Mouse (Mus musculus) adrenal gland, postnatal 4 days (tissue): ENCODE data around the gene H2-Q6. TPM values are rescaled to one million over a fixed set of nuclear protein-coding genes. Genes with fewer than 3 reads are reported as not detected.
"Not testable (repeated sequence)": the region's sequence is repeated elsewhere in the genome, so short reads cannot be mapped to it uniquely, and the experiment has no call there.

Experiments
- DNase-seq, 2 experiments: peaks; one replicate each; pipeline ENCODE4 v3.0.0; 2021 to 2022; ENCODE audit warnings: low spot score in 2 of 2, mixed read lengths in 2 of 2
- total RNA-seq, 2 experiments: library from RNA; stranded (reverse); gene quantifications; 2 replicates each; pipeline ENCODE4 v1.2.3; 2021

H2-Q6 gene
- total RNA-seq, 2 experiments from 2014 or later, result 1.9 to 2.3 TPM

DNA sequence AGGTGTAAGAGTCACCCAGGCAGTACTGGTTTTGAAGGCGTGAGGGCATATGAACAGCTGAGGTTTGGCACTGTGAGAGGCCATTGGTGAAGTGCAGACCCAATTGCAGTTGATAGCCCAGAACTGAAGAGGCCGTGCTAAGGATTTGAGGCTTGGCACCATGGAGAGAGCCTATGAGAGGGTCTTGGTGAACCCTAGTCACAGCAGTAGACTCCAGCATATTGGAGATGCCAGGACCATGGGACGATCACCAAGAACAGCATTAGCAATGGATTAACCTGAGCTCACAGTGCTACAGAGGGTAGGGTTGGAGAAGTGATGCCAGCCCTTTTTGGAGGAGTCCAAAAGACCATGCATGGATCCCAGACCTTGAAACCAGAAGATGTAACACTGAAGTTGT, 7.5 kb downstream of the H2-Q6 start:
- not testable (repeated sequence) for DNase-seq

DNA sequence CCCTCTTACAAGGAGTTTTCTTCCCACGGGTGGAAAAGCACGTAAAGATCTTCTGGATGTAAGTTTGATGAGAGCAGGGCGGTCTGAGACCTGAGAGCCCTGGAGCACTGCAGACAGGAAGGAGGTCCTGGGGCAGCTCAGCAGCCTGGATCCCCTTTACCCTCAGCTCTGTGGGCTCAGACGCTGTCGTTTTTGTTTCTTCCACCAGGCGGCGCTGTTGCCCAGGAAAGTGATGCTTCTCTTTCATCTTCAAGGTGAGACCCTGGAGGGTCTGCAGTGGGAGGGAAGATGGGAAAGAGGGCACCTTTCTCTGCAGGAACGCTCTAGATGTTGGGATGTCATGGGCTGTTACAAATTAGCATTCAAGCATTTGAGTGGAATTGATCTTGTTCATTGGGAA, 10.2 kb downstream of the H2-Q6 start:
- DNase-seq, result not testable (repeated sequence)

DNA sequence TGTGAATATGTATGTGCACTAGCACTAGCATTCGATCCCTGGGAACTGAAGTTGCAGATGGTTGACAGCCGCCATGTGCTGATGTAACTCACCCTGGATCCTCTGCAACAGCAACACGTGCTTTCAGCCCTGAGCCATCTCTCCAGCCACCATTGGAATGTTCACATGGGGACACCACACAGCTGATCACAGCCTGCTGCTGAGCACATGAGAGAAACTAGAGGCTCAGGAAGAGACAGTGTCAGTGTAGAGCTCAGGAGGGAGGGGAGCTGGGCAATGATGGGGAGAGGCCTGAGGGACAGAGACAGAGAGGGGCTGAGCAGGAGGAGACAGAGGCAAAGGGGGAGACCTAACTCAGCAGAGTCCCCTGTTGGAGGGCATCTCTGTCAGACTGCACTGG, 10.9 kb downstream of the H2-Q6 start:
- DNase-seq, result not testable (repeated sequence)

DNA sequence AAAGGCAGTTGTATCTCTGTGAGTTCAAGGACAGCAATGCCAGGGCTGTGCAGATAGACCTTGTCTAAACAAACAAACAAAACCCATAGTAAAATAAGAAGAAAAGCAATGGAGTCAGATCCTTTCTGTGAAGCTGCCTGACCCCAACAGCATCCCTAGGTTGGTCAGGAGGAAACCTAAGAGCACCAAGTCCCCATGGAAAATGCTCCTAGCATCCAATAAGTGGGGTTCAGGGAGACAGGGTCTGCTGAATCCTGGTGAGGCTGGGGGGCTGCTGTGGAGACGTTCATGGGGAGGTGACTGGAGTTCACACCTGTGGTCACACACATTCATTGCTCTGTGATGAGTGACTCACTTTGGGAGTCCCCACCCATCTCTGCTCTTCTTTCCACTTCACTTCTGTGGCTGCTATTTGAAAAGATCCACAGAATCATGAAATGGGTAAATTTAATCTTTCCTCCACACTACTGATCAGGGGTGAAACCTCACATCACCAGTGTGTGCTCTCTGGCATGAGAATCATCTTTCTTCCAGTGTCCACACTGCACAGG, 12.8 kb downstream of the H2-Q6 start:
- not testable (repeated sequence) for DNase-seq

DNA sequence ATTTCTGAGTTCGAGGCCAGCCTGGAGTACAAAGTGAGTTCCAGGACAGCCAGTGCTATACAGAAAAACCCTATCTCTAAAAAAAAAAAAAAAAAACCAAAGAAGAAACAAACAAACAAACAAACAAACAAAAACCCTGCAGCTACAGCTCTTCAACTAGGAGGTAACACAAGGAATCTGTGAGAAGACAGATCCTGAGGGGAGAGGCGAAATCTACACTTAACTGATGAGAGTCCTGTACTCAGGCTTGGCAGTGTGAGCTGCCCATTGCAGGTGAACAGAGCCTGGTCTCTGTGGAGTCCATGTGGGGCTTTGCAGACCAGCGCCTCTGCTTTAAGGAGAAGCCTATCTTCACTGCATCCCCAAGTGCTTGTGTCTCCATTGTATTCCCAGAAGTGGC, 13.7 kb downstream of the H2-Q6 start:
- DNase-seq, result not testable (repeated sequence)

DNA sequence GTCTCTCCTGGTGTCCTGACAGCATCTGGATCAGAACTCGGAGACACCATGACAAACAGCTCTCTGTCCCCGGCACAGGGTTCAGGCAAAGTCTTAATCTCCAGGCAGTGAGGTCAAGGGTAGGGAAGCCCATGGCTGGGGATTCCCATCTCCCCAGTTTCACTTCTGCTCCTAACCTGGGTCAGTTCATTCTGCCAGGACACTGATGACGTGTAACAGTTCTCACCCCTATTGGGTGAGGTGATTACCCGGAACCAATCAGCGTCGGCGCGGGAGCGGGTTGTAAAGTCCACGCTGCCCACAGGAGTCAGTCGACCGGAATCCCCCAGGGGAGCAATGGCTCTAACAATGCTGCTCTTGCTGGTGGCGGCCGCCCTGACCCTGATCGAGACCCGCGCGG, 14.2 kb downstream of the H2-Q6 start, which contains the start of gene H2-Q7:
Gene H2-Q7 (plus strand): TSS at position 271 of the 400 bp plus-strand sequence.
- DNase-seq, result peak; percentile 35 to 67

DNA sequence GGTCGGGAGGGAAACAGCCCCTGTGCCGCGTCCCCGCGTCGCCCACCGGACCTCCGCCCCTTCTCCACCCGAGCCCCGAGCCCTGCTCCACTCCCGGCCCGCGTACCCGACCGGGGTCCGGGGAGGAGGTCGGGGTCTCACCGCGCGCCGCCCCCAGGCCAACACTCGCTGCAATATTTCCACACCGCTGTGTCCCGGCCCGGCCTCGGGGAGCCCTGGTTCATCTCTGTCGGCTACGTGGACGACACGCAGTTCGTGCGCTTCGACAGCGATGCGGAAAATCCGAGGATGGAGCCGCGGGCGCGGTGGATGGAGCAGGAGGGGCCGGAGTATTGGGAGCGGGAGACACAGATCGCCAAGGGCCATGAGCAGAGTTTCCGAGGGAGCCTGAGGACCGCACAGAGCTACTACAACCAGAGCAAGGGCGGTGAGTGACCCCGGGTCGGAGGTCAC, 14.7 kb downstream of the H2-Q6 start:
- not testable (repeated sequence) for DNase-seq

DNA sequence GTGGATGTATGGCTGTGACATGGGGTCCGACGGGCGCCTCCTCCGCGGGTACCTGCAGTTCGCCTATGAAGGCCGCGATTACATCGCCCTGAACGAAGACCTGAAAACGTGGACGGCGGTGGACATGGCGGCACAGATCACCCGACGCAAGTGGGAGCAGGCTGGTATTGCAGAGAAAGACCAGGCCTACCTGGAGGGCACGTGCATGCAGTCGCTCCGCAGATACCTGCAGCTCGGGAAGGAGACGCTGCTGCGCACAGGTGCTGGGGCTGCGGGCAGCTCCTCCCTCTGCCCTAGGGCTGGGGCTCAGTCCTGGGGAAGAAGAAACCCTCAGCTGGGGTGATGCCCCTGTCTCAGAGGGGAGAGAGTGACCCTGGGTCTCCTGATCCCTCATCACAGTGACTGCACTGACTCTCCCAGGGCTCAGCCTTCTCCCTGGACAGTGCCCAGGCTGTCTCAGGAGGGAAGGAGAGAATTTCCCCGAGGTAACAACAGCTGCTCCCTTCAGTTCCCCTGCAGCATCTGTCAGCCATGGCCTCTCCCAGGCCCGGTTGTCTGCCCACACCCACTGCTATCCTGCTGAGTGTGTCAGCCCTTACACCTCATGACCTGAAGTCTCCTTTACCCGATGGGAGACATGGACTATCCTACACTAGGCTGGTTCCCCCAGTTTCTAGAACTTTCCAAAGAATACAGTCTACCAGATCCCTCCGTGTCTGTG, 15.4 kb downstream of the H2-Q6 start:
- not testable (repeated sequence) for DNase-seq

DNA sequence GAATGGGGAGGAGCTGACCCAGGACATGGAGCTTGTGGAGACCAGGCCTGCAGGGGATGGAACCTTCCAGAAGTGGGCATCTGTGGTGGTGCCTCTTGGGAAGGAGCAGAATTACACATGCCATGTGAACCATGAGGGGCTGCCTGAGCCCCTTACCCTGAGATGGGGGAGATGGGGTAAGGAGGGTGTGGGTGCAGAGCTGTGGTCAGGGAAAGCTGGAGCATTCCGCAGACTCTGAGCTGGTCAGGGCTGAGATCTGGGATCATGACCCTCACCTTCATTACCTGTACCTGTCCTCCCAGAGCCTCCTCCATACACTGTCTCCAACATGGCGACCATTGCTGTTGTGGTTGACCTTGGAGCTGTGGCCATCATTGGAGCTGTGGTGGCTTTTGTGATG, 17.7 kb downstream of the H2-Q6 start:
- not testable (repeated sequence) for DNase-seq

DNA sequence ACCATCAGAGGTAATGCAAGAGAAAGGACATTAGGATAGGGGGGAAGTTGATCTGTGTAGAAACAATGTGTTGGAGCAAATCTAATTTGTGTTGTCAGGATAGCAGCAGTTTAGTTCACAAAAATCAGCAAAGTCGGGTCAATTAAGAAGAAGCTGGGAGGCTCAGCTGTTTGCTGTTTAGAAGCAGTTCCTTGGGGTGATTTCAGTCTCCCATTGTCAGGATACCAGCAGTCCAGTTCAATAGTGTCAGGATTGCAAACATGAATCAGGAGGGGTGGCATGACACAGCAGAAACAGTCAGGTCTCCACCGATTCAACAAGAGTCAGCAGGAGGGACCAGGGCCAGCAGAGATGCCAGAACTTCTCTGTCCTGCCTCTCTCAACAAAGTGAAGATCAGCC, 19.9 kb downstream of the H2-Q6 start:
- DNase-seq, result not testable (repeated sequence)

DNA sequence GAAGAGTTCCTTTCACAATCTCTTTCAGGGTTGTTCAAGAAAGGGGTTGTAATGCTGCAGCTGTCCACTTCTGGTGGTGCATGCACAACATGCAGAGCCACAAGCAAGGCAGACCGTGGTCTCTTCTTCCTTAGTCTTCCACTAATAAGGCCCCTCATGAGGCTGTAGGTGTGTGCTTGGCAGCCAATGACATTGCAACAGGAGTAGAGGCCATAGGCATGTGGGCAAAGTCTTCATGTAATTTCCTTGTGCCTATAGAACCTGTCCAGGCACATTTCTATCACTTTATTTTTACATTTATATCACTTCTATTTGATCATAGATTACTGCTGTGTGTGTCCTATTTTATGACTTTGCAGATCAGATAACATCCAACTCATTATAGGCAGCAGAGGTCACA, 33.6 kb downstream of the H2-Q6 start:
- DNase-seq, result not testable (repeated sequence)

DNA sequence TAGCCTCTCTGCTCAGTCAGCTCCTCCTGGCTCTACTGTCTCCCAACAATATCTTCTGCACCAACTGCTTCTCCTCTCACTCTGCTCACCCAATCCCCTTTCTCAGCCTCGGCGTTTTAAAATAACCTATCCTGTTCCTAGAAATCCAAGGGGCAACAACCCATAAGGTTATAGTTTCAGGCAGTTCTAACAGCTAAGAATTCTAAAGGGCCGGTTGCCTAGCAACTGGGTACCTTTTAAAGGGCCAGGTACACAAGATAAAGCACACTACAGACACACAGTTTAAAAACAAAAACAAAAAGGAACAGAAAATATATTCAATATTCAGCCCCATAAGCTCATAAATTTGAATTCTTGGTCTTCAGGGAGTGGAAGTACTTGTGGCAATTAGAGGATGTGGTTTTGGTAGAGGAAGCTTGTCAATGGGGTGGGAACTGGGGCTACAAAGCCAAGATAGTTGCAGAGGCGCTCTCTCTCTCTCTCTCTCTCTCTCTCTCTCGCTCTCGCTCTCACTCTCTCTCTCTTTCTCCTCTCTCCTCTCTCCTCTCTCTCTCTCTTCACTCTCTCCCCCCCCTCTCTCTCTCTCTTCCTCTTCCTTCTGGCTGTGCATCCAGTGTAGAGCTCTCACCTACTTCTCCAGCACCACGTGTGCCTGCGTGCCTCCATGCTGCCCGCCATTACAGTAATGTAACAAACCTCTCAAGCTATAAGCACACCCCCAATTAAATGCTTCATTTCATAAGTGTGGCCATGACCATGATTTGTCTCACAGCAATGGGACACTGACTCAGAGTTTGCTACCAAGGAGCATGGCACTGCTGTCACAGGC, 36.1 kb downstream of the H2-Q6 start:
- not testable (repeated sequence) for DNase-seq

DNA sequence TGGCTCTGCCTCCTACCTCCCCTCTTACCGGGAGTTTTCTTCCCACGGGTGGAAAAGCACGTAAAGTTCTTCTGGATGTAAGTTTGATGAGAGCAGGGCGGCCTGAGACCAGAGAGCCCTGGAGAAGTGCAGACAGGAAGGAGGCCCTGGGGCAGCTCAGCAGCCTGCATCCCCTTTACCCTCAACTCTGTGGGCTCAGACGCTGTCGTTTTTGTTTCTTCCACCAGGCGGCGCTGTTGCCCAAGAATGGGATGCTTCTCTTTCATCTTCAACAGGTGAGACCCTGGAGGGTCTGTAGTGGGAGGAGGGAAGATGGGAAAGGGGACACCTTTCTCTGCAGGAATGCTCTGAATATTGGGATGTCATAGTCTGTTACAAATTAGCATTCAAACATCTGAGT, 41.0 kb downstream of the H2-Q6 start:
- DNase-seq, result not testable (repeated sequence)

DNA sequence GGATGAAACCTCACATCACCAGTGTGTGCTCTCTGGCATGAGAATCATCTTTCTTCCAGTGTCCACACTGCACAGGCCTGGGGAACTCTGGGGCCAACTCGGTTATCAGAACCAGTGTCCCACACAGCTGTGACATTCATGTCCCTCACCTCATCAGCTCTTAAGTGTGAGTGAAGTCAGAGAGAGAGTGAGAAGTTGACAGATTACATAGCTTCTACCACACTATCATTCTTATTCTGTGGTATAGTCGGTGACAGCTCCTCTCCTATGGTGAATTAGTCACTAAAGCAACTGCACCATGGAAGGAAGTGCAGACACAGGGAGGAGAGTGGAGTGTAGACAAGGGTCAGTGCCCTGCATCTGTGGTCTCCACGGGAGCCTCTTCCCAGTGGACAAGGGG, 44.3 kb downstream of the H2-Q6 start:
- not testable (repeated sequence) for DNase-seq

DNA sequence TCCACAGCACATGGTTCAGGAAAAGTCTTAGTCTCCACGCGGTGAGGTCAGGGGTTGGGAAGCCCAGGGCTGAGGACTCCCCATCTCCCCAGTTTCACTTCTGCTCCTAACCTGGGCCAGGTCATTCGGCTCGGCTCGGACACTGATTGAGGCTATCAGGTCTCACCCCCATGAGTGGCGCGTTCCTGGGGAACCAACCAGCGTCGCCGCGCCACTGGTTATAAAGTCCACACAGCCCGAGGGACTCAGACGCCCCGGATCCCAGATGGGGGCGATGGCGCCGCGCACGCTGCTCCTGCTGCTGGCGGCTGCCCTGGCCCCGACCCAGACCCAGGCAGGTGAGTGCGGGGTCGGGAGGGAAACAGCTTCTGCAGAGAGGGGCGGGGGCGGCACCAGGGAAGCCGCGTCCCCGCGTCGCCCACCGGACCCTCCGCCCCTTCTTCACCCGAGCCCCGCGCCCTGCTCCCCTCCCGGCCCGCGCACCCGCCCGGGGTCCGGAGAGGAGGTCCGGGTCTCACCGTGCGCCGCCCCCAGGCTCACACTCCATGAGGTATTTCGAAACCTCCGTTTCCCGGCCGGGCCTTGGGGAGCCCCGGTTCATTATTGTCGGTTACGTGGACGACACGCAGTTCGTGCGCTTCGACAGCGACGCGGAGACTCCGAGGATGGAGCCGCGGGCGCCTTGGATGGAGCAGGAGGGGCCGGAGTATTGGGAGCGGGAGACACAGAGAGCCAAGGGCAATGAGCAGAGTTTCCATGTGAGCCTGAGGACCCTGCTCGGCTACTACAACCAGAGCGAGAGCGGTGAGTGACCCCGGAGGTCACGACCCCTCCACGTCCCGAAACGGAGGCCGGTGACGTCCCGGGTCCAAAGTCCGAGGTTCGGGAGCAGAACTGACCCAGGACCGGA, 45.4 kb downstream of the H2-Q6 start, which contains the start of gene H2-Q10:
Gene H2-Q10 (plus strand): TSS at position 248 of the 910 bp plus-strand sequence.
- no peak for DNase-seq

Other genes starting within 250 kb of the H2-Q6 start
- 10 to 100 TPM in 1 of 2 experiments, 1 to 10 TPM in 1; 9.8 to 10.6 TPM for gene Aif1, start 248.8 kb upstream of the H2-Q6 start, total RNA-seq
- 10 to 100 TPM; 11.0 to 13.5 TPM for gene Lst1, start 236.4 kb upstream of the H2-Q6 start, total RNA-seq
- 1 to 10 TPM; 6.6 to 9.3 TPM for gene Ltb, start 230.4 kb upstream of the H2-Q6 start, total RNA-seq
- under 1 TPM; 0.42 to 0.76 TPM for gene Tnf, start 222.8 kb upstream of the H2-Q6 start, total RNA-seq
- under 1 TPM; 0.73 to 0.78 TPM for gene Lta, start 219.5 kb upstream of the H2-Q6 start, total RNA-seq
- gene Gm16181, start 204.0 kb upstream of the H2-Q6 start, total RNA-seq, result not detected
- 10 to 100 TPM; 11.4 to 12.4 TPM for gene Atp6v1g2, start 191.2 kb upstream of the H2-Q6 start, total RNA-seq
- 10 to 100 TPM; 25.6 to 26.0 TPM for gene Nfkbil1, start 189.1 kb upstream of the H2-Q6 start, total RNA-seq
- gene Ddx39b, start 183.1 kb upstream of the H2-Q6 start, total RNA-seq, result 100 to 1,000 TPM; 364 to 387 TPM
- gene H2-D1, start 162.1 kb upstream of the H2-Q6 start, total RNA-seq, result 10 to 100 TPM; 78.4 to 82.3 TPM
- 1 to 10 TPM; 1.2 to 1.6 TPM for gene H2-Q1, start 104.4 kb upstream of the H2-Q6 start, total RNA-seq
- 1 to 10 TPM; 1.0 to 1.3 TPM for gene H2-Q2, start 82.6 kb upstream of the H2-Q6 start, total RNA-seq
- 10 to 100 TPM; 26.0 to 26.5 TPM for gene H2-Q4, start 45.2 kb upstream of the H2-Q6 start, total RNA-seq
- 1 to 10 TPM; 1.7 to 3.0 TPM for gene H2-Q7, start 14.3 kb downstream of the H2-Q6 start, total RNA-seq
- 10 to 100 TPM in 1 of 2 experiments, 1 to 10 TPM in 1; 2.3 to 51.2 TPM for gene H2-Q10, start 45.2 kb downstream of the H2-Q6 start, total RNA-seq
- under 1 TPM in 1 of 2 experiments, not detected in 1; 0.37 TPM for gene Pou5f1, start 81.2 kb downstream of the H2-Q6 start, total RNA-seq
- 10 to 100 TPM; 31.0 to 34.7 TPM for gene Tcf19, start 92.0 kb downstream of the H2-Q6 start, total RNA-seq
- gene Cchcr1, start 92.2 kb downstream of the H2-Q6 start, total RNA-seq, result 10 to 100 TPM; 20.0 to 23.5 TPM
- gene Psors1c2, start 108.4 kb downstream of the H2-Q6 start, total RNA-seq, result under 1 TPM in 1 of 2 experiments, not detected in 1; 0.87 TPM
- gene Cdsn, start 127.3 kb downstream of the H2-Q6 start, total RNA-seq, result under 1 TPM; 0.11 to 0.37 TPM
- not detected for gene 2300002M23Rik, start 142.6 kb downstream of the H2-Q6 start, total RNA-seq
- not detected for gene Sfta2, start 176.7 kb downstream of the H2-Q6 start, total RNA-seq
- not detected for gene Gm9573, start 201.8 kb downstream of the H2-Q6 start, total RNA-seq
- gene Mucl3, start 218.8 kb downstream of the H2-Q6 start, total RNA-seq, result under 1 TPM in 1 of 2 experiments, not detected in 1; 0.11 TPM
- gene Vars2, start 242.7 kb downstream of the H2-Q6 start, total RNA-seq, result 10 to 100 TPM; 57.7 to 61.0 TPM
- 10 to 100 TPM; 30.1 to 31.4 TPM for gene Gtf2h4, start 248.9 kb downstream of the H2-Q6 start, total RNA-seq